Mouse (Mus musculus): ENCODE measurements around the gene Lpar6. TPM values are rescaled to one million over a fixed set of nuclear protein-coding genes. Genes with fewer than 3 reads are reported as not detected.
A peak's percentile ranks its signal among the peaks of the same experiment; 100 is the strongest.

Lpar6 gene
- polyA plus RNA-seq, 1 experiment: 12.9 TPM

DNA sequence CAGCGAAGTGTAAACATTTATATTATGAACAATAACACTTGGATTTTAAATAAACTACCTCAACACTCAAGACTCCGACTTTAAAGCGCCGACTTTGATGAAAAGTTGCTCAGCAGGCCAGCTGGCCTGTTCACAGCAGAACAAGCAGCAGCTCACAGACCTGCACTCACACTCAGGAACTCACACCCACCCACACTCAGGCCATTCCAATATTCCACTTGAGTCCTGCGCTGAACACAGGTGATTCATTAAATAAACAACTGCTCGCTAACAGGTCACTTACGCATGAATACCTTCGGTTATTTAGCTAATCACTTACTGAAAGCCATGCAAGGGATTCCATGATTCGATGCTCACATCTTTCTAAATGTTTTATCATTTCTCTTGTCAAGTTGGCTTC is 24.5 kb downstream of the Lpar6 start:
- H3K9ac ChIP-seq (ENCODE audit: low read depth, poor library complexity, severe bottlenecking): no peak overlapping the region

DNA sequence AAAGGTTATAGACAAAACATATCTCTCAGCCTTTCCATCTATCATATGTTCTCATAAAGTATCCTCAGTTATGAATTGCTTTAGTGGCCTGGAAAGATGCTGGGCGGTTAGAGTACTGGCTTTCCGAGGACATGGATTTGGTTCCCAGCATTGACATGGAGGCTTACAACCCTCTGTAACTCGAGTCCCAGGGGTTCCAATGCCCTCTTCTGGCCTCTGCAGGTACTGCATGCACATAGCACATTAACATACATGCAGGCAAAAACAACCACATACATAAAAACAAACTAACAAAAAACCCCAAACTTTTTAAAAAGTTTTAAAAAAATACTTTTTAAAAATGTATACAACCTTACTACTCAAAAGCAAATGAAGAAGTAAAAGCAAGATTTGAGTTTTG is 28.5 kb downstream of the Lpar6 start:
- H3K4me1 ChIP-seq (ENCODE audit: control insufficient read depth, insufficient read depth, low read length): no peaks in the 10 kb centered on the region
- no peaks in the 10 kb centered on the region for H3K36me3 ChIP-seq (ENCODE audit: control insufficient read depth, insufficient read depth, low read length, poor library complexity, severe bottlenecking)
- H3K4me3 ChIP-seq (ENCODE audit: low read depth, low read length): no peak overlapping the region
- TF ChIP-seq CTCF (IDR thresholded peaks at IDR 0.05; ENCODE audit: low read depth, low read length) (peak; percentile 49), EP300 (IDR thresholded peaks at IDR 0.05; ENCODE audit: insufficient read depth, low read depth, low read length) (no peak), POLR2A (IDR thresholded peaks at IDR 0.05; ENCODE audit: insufficient read depth, low read length) (no peak)
- no peaks in the 10 kb centered on the region for H3K27me3 ChIP-seq (ENCODE audit: control insufficient read depth, insufficient read depth, low read length, poor library complexity, severe bottlenecking)
- no peak overlapping the region for H3K27ac ChIP-seq (ENCODE audit: insufficient read depth, low read length)
- no peaks in the 10 kb centered on the region for H3K9me3 ChIP-seq (replicated peaks; ENCODE audit: control insufficient read depth, insufficient read depth, low read length, poor library complexity, severe bottlenecking)
- no peak overlapping the region for H3K9ac ChIP-seq (ENCODE audit: low read depth, poor library complexity, severe bottlenecking)

More for the DNA sequence above, 24.5 kb downstream of the Lpar6 start:
- Histone ChIP-seq H3K4me3 (ENCODE audit: low read depth, low read length) (no peak overlapping the region), H3K27me3 (ENCODE audit: control insufficient read depth, insufficient read depth, low read length, poor library complexity, severe bottlenecking) (no peaks in the 10 kb centered on the region), H3K36me3 (ENCODE audit: control insufficient read depth, insufficient read depth, low read length, poor library complexity, severe bottlenecking) (no peaks in the 10 kb centered on the region), H3K27ac (ENCODE audit: insufficient read depth, low read length) (no peak overlapping the region), H3K9me3 (replicated peaks; ENCODE audit: control insufficient read depth, insufficient read depth, low read length, poor library complexity, severe bottlenecking) (no peaks in the 10 kb centered on the region), H3K4me1 (ENCODE audit: control insufficient read depth, insufficient read depth, low read length) (no peaks in the 10 kb centered on the region)
- TF ChIP-seq POLR2A (IDR thresholded peaks at IDR 0.05; ENCODE audit: insufficient read depth, low read length) (no peak), EP300 (IDR thresholded peaks at IDR 0.05; ENCODE audit: insufficient read depth, low read depth, low read length) (no peak), CTCF (IDR thresholded peaks at IDR 0.05; ENCODE audit: low read depth, low read length) (no peak)

DNA sequence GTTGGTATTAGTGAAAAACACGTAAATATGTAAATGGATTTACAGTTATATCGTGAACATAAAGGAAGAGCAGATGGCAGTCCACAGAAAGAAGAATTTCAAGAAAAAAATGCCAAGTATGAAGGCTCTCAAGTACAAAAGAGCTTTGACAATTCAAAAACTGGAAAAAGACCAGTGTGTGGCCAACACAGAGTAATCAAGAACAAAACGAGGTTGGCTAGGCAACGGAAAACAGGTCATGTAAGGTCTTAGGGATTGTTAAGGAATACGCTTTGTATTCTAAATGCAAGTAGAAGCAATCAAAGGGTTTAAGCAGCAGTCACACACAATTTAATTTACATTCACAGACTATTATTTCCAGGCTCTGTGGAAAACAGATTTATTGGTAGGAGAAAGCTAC is 34.1 kb downstream of the Lpar6 start:
- no peaks in the 10 kb centered on the region for H3K27me3 ChIP-seq (ENCODE audit: control insufficient read depth, insufficient read depth, low read length, poor library complexity, severe bottlenecking)

DNA sequence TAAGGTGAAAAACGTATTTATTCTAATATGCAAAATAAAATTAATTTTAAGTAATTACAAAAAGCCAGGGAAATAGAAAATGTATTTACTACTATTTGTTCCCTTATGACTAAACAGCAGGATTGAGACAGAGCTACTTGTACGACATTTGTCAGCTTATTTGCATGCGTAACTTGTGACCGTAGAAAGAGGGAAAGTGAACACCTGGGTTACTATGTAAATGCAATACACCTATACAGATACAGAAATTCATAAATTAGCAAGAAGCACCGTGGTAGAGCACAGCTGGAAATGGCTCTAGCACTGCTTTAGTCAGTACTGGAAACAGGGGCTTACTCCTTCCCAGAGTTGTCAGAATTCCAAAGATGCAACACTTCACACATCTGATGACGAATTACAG is 41.4 kb downstream of the Lpar6 start:
- H3K36me3 ChIP-seq (ENCODE audit: control insufficient read depth, insufficient read depth, low read length, poor library complexity, severe bottlenecking): no peaks in the 10 kb centered on the region
- H3K9me3 ChIP-seq (replicated peaks; ENCODE audit: control insufficient read depth, insufficient read depth, low read length, poor library complexity, severe bottlenecking): no peaks in the 10 kb centered on the region
- no peak overlapping the region for H3K4me3 ChIP-seq (ENCODE audit: low read depth, low read length)
- no peak for TF ChIP-seq EP300 (IDR thresholded peaks at IDR 0.05; ENCODE audit: insufficient read depth, low read depth, low read length)
- TF ChIP-seq CTCF (IDR thresholded peaks at IDR 0.05; ENCODE audit: low read depth, low read length): no peak
- TF ChIP-seq POLR2A (IDR thresholded peaks at IDR 0.05; ENCODE audit: insufficient read depth, low read length): no peak
- H3K27me3 ChIP-seq (ENCODE audit: control insufficient read depth, insufficient read depth, low read length, poor library complexity, severe bottlenecking): no peaks in the 10 kb centered on the region
- H3K9ac ChIP-seq (ENCODE audit: low read depth, poor library complexity, severe bottlenecking): no peak overlapping the region
- no peaks in the 10 kb centered on the region for H3K4me1 ChIP-seq (ENCODE audit: control insufficient read depth, insufficient read depth, low read length)
- H3K27ac ChIP-seq (ENCODE audit: insufficient read depth, low read length): no peak overlapping the region

More for the DNA sequence above, 34.1 kb downstream of the Lpar6 start:
- Histone ChIP-seq H3K4me1 (ENCODE audit: control insufficient read depth, insufficient read depth, low read length) (no peaks in the 10 kb centered on the region), H3K27ac (ENCODE audit: insufficient read depth, low read length) (no peak overlapping the region), H3K4me3 (ENCODE audit: low read depth, low read length) (no peak overlapping the region), H3K9me3 (replicated peaks; ENCODE audit: control insufficient read depth, insufficient read depth, low read length, poor library complexity, severe bottlenecking) (no peaks in the 10 kb centered on the region), H3K9ac (ENCODE audit: low read depth, poor library complexity, severe bottlenecking) (no peak overlapping the region), H3K36me3 (ENCODE audit: control insufficient read depth, insufficient read depth, low read length, poor library complexity, severe bottlenecking) (no peaks in the 10 kb centered on the region)
- no peak for TF ChIP-seq POLR2A (IDR thresholded peaks at IDR 0.05; ENCODE audit: insufficient read depth, low read length)
- TF ChIP-seq EP300 (IDR thresholded peaks at IDR 0.05; ENCODE audit: insufficient read depth, low read depth, low read length): no peak
- no peak for TF ChIP-seq CTCF (IDR thresholded peaks at IDR 0.05; ENCODE audit: low read depth, low read length)

DNA sequence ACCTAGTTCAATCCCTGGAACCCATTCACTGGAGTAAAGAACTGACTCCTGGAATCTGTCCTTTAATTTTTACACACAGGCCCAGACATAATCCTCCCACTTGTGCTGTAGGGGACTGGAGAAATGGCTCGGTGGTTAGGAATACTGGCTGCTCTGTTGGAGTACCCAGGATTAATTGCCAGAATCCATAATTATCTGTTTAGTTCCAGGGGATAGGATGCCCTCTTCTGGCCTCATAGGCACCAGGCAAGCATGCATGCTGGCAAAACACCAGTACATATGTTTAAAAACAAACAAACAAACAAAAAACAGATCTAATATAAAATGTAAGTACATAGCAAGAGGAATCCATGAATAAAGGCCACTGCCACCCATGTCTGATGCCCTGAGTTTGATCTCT is 43.3 kb downstream of the Lpar6 start:
- Histone ChIP-seq H3K4me3 (ENCODE audit: low read depth, low read length) (no peak overlapping the region), H3K4me1 (ENCODE audit: control insufficient read depth, insufficient read depth, low read length) (no peaks in the 10 kb centered on the region), H3K27ac (ENCODE audit: insufficient read depth, low read length) (no peak overlapping the region), H3K9ac (ENCODE audit: low read depth, poor library complexity, severe bottlenecking) (no peak overlapping the region), H3K27me3 (ENCODE audit: control insufficient read depth, insufficient read depth, low read length, poor library complexity, severe bottlenecking) (no peaks in the 10 kb centered on the region), H3K36me3 (ENCODE audit: control insufficient read depth, insufficient read depth, low read length, poor library complexity, severe bottlenecking) (no peaks in the 10 kb centered on the region), H3K9me3 (replicated peaks; ENCODE audit: control insufficient read depth, insufficient read depth, low read length, poor library complexity, severe bottlenecking) (no peaks in the 10 kb centered on the region)
- TF ChIP-seq POLR2A (IDR thresholded peaks at IDR 0.05; ENCODE audit: insufficient read depth, low read length) (no peak), CTCF (IDR thresholded peaks at IDR 0.05; ENCODE audit: low read depth, low read length) (peak; percentile 10), EP300 (IDR thresholded peaks at IDR 0.05; ENCODE audit: insufficient read depth, low read depth, low read length) (no peak)

DNA sequence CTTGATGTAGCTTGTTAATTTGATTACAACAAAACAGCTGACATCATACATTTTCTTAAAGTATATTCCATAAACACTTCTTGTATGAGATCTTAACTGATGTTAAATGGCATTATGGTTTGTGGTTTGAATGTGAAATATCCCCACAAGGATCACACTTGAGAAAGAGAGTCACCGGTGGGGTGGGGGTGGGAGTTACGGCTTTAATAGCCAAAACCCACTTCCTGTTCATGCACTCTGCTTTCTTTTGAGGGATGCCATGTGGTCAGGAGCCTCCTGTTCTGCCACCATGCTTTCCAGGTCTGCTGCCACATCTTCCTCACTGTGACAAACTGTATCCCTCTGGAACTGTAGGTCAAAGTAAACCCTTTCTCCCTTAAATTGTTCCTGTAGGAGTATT is 52.2 kb downstream of the Lpar6 start:
- Histone ChIP-seq H3K27ac (ENCODE audit: insufficient read depth, low read length) (no peak overlapping the region), H3K27me3 (ENCODE audit: control insufficient read depth, insufficient read depth, low read length, poor library complexity, severe bottlenecking) (no peaks in the 10 kb centered on the region), H3K4me1 (ENCODE audit: control insufficient read depth, insufficient read depth, low read length) (no peaks in the 10 kb centered on the region), H3K9me3 (replicated peaks; ENCODE audit: control insufficient read depth, insufficient read depth, low read length, poor library complexity, severe bottlenecking) (no peaks in the 10 kb centered on the region), H3K4me3 (ENCODE audit: low read depth, low read length) (no peak overlapping the region), H3K36me3 (ENCODE audit: control insufficient read depth, insufficient read depth, low read length, poor library complexity, severe bottlenecking) (no peaks in the 10 kb centered on the region), H3K9ac (ENCODE audit: low read depth, poor library complexity, severe bottlenecking) (no peak overlapping the region)
- no peak for TF ChIP-seq EP300 (IDR thresholded peaks at IDR 0.05; ENCODE audit: insufficient read depth, low read depth, low read length)
- TF ChIP-seq POLR2A (IDR thresholded peaks at IDR 0.05; ENCODE audit: insufficient read depth, low read length): no peak
- TF ChIP-seq CTCF (IDR thresholded peaks at IDR 0.05; ENCODE audit: low read depth, low read length): no peak

All from ES-Bruce4 (cell line).